Mouse (Mus musculus) bone marrow macrophage, adult 2 months (primary cell): ENCODE measurements around the gene Cenpq.

ENCODE experiments used
- CTCF ChIP-seq: IDR thresholded peaks from 2 replicates; pipeline ENCODE4 v1.5.1; 2012; ENCODE audit warnings: low read depth, mild to moderate bottlenecking, low read length, moderate library complexity
- POLR2A ChIP-seq: IDR thresholded peaks from 2 replicates; pipeline ENCODE4 v1.6.1; 2012; ENCODE audit warnings: mild to moderate bottlenecking, low read depth, low read length, borderline replicate concordance

DNA sequence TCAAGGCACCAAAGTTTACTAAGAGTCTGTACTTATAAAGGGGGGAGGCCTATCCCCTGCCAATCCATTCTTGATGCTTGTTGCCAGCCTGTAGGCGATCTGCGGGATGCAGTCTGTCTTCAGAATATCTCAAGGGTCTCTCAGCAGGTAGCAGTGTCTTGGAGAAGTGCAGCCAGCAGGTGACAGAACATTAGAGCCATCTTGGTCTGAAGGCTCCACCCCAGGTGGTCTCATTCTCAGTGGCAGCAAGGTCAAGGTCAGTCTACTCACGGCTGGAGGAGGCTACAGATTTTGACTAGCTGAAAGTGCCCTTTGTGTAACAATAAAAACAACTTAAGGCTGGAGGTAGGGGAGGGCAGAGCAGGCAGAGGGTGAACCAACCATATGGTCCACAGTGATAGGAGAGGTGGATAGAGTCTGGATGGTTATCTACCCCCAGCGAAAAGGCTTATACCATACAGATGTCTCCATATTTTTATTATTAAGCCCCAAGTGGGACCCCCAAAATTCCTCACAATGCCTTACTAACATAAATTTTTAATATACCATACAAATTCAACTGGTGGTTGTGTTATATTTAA is 35.0 kb downstream of the Cenpq start:
- TF ChIP-seq CTCF: no peak
- TF ChIP-seq POLR2A: no peak
